Mouse (Mus musculus): Measurements from ENCODE around the gene Stmn3. TPM values are rescaled to one million over a fixed set of nuclear protein-coding genes. Genes with fewer than 3 reads are reported as not detected.

Gene Stmn3
- total RNA-seq, 2 experiments from 2014 or later, result 0.45 to 0.52 TPM

GRCm38 (mm10) chr2:181287338-181287957 lies 26.9 kb downstream of the Stmn3 start:
- peak; percentile 79 for DNase-seq (ENCODE audit: low spot score)
- intact Hi-C loops (cut with DNase I), result loop anchor here (2.0 to 5.0 kb wide), 2 partner anchors 45 to 101 kb away; partner anchors contain the start of genes Helz2 and Ppdpf

GRCm38 (mm10) chr2:181286629-181287337 lies 27.5 kb downstream of the Stmn3 start:
- intact Hi-C loops (cut with DNase I), result loop anchor here (2.0 to 5.0 kb wide), 2 partner anchors 44 to 100 kb away; partner anchors contain the start of genes Helz2 and Ppdpf
- no peak for DNase-seq (ENCODE audit: low spot score)

GRCm38 (mm10) chr2:181279968-181280367 lies 34.3 kb downstream of the Stmn3 start:
- no peak for DNase-seq (ENCODE audit: low spot score)
- intact Hi-C loops (cut with DNase I), result no loop called here

GRCm38 (mm10) chr2:181277866-181278265 lies 36.4 kb downstream of the Stmn3 start:
- intact Hi-C loops (cut with DNase I), result no loop called here
- DNase-seq (ENCODE audit: low spot score), result no peak

GRCm38 (mm10) chr2:181276766-181277165 lies 37.5 kb downstream of the Stmn3 start:
- intact Hi-C loops (cut with DNase I), result no loop called here
- DNase-seq (ENCODE audit: low spot score), result no peak

- intact Hi-C loops (cut with DNase I), result no loop called here
- no peak for DNase-seq (ENCODE audit: low spot score)
Observed at GRCm38 (mm10) chr2:181274639-181275038, 39.7 kb downstream of the Stmn3 start.

- intact Hi-C loops (cut with DNase I), result no loop called here
- no peak for DNase-seq (ENCODE audit: low spot score)
Observed at GRCm38 (mm10) chr2:181273829-181274228, 40.5 kb downstream of the Stmn3 start.

GRCm38 (mm10) chr2:181272092-181272491 lies 42.2 kb downstream of the Stmn3 start:
- DNase-seq (ENCODE audit: low spot score), result no peak
- intact Hi-C loops (cut with DNase I), result no loop called here

GRCm38 (mm10) chr2:181266839-181267238 lies 47.5 kb downstream of the Stmn3 start:
- intact Hi-C loops (cut with DNase I), result no loop called here
- DNase-seq (ENCODE audit: low spot score), result no peak

Other genes with a start within 250 kb of the Stmn3 start
- gene Kcnq2, start 179.2 kb downstream of the Stmn3 start, total RNA-seq (2021), result under 1 TPM in 1 of 2 experiments, not detected in 1; 0.22 TPM
- gene Eef1a2, start 157.5 kb downstream of the Stmn3 start, total RNA-seq (2021), result 1,000 to 10,000 TPM; 1,438 to 1,541 TPM
- 10 to 100 TPM; 52.0 to 55.5 TPM for gene Ppdpf, start 127.3 kb downstream of the Stmn3 start, total RNA-seq (2021)
- not detected for gene Ptk6, start 111.7 kb downstream of the Stmn3 start, total RNA-seq (2021)
- under 1 TPM; 0.25 to 0.42 TPM for gene Srms, start 101.3 kb downstream of the Stmn3 start, total RNA-seq (2021)
- not detected for gene Fndc11, start 94.5 kb downstream of the Stmn3 start, total RNA-seq (2021)
- gene Helz2, start 72.5 kb downstream of the Stmn3 start, total RNA-seq (2021), result 1 to 10 TPM; 8.4 to 9.5 TPM
- 10 to 100 TPM in 1 of 2 experiments, 1 to 10 TPM in 1; 8.5 to 10.5 TPM for gene Gmeb2, start 26.5 kb downstream of the Stmn3 start, total RNA-seq (2021)
- gene Rtel1, start 5.2 kb upstream of the Stmn3 start, total RNA-seq (2021), result 10 to 100 TPM; 13.2 to 13.4 TPM
- gene Zgpat, start 50.4 kb upstream of the Stmn3 start, total RNA-seq (2021), result 10 to 100 TPM; 18.3 to 21.2 TPM
- 10 to 100 TPM; 54.3 to 54.9 TPM for gene Arfrp1, start 50.9 kb upstream of the Stmn3 start, total RNA-seq (2021)
- 1 to 10 TPM; 7.0 to 7.4 TPM for gene Lime1, start 65.6 kb upstream of the Stmn3 start, total RNA-seq (2021)
- gene Zbtb46, start 144.9 kb upstream of the Stmn3 start, total RNA-seq (2021), result 10 to 100 TPM; 10.1 to 14.2 TPM
- not detected for gene Abhd16b, start 178.7 kb upstream of the Stmn3 start, total RNA-seq (2021)
- gene Tpd52l2, start 182.6 kb upstream of the Stmn3 start, total RNA-seq (2021), result 10 to 100 TPM; 59.7 to 66.0 TPM
- gene Dnajc5, start 206.0 kb upstream of the Stmn3 start, total RNA-seq (2021), result 10 to 100 TPM; 65.4 to 67.8 TPM

Data from heart, postnatal 25 days (tissue).